Mouse (Mus musculus) thymus, adult 2 months (tissue): Measurements from ENCODE around the gene Dok4. TPM values are rescaled to one million over a fixed set of nuclear protein-coding genes. Genes with fewer than 3 reads are reported as not detected.

Experiments
- DNase-seq: peaks from one replicate; pipeline ENCODE4 v3.0.0; 2021
- H3K27ac ChIP-seq: fragments of 200-500 bp; 2 replicates; pipeline ENCODE4 v1.5.1; 2012; ENCODE audit warnings: low read length, control low read depth; ENCODE audit not compliant: control insufficient read depth, insufficient read depth
- H3K27me3 ChIP-seq: fragments of 200-500 bp; 2 replicates; pipeline ENCODE4 v1.6.1; 2012; ENCODE audit warnings: mild to moderate bottlenecking, low read length, moderate library complexity, mixed read lengths; ENCODE audit not compliant: control insufficient read depth, insufficient read depth
- H3K36me3 ChIP-seq: fragments of 200-500 bp; 2 replicates; pipeline ENCODE4 v1.6.1; 2012; ENCODE audit warnings: mild to moderate bottlenecking, low read length, moderate library complexity; ENCODE audit not compliant: control insufficient read depth, insufficient read depth
- H3K4me1 ChIP-seq: fragments of 200-500 bp; replicated peaks from 2 replicates; pipeline ENCODE4 v1.6.1; 2012; ENCODE audit warnings: low read length; ENCODE audit not compliant: control insufficient read depth, insufficient read depth
- H3K4me3 ChIP-seq: fragments of 200-500 bp; 2 replicates; pipeline ENCODE4 v1.5.1; 2012; ENCODE audit warnings: mild to moderate bottlenecking, low read length, control low read depth, moderate library complexity; ENCODE audit not compliant: control insufficient read depth, insufficient read depth
- CTCF ChIP-seq: fragments of 200-500 bp; IDR thresholded peaks from 2 replicates; pipeline ENCODE4 v1.5.1; 2012; ENCODE audit warnings: mild to moderate bottlenecking, control low read depth, low read length, moderate library complexity, borderline replicate concordance; ENCODE audit not compliant: control insufficient read depth, poor library complexity, insufficient read depth; ENCODE audit errors: extremely low read depth
- POLR2A ChIP-seq: fragments of 200-500 bp; IDR thresholded peaks from 2 replicates; pipeline ENCODE4 v1.6.1; 2012; ENCODE audit warnings: mild to moderate bottlenecking, low read length, control low read depth, moderate library complexity; ENCODE audit not compliant: control insufficient read depth, poor library complexity, insufficient read depth; ENCODE audit errors: extremely low read depth
- WGBS: fragments of 180-500 bp; shearing (Covaris S2); methylation state at CpG from one replicate; pipeline ENCODE4 v1.1.7; 2018; 5-methylcytosine and 5-hydroxymethylcytosine counted together
- polyA plus RNA-seq: library from polyadenylated mRNA; depleted of rRNA; stranded (reverse); fragments of >200 nt; gene quantifications from 2 replicates; pipeline ENCODE4 v1.2.3, GENCODE M21; 2012

Dok4 gene
- polyA plus RNA-seq, 1 experiment, result 4.9 TPM

DNA sequence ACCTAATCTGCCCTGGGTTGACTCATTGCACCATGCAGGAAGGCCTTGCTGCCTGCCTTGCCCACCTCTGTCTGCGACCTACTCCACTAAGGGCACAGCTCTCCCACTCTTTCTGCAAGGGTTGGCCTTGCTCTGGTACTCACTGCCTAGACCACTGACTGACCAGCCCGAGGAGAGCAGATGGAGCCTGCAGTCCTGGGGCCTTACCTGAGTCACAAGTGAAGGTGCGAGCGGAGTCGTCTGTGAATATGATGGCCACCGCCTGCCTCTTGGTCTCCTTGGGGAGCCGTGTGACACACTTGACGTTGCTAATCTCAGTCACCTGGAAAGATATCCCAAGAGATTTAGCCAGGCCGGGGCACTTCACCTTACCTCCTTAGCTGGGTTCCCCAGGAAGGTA is 9.2 kb downstream of the Dok4 start:
- H3K27me3 ChIP-seq, result no peaks in the 10 kb centered on the region; the same call in 1 of the 2 replicates
- peaks cover 11% of the 10 kb centered on the region; the same call in 1 of the 2 replicates for H3K4me1 ChIP-seq
- no peak overlapping the region for H3K27ac ChIP-seq
- 95% methylated on average over 9 of the region's 9 CpGs for WGBS
- H3K4me3 ChIP-seq, result no peak overlapping the region
- peaks cover 16% of the 10 kb centered on the region for H3K36me3 ChIP-seq
- TF ChIP-seq POLR2A, result no peak
- TF ChIP-seq CTCF, result no peak
- no peak for DNase-seq

DNA sequence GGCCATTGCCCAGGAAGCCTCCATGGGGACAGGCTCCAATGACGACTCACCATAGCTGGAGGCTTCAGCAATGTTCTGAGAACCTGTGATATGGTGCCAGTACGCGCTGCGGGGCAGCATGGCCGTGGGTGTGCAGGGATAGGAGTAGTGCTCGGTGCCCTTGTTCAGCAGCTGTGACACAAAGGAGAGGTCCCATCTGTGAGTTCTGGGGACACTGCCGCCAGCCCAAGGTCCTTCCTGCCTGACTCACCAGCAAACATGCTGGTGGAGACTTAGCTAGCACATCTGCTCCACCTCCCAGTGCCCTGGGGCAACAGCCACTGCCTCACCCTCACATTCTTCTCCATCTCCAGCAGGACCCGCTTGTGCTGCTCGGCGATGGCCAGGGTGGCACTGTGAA is 10.8 kb downstream of the Dok4 start:
- no peak for TF ChIP-seq CTCF
- TF ChIP-seq POLR2A, result no peak
- no peaks in the 10 kb centered on the region; the same call in 1 of the 2 replicates for H3K27me3 ChIP-seq
- H3K36me3 ChIP-seq, result peaks cover 19% of the 10 kb centered on the region
- no peaks in the 10 kb centered on the region for H3K4me1 ChIP-seq
- no peak overlapping the region for H3K4me3 ChIP-seq
- WGBS, result 91% methylated on average over 10 of the region's 10 CpGs
- DNase-seq, result no peak
- no peak overlapping the region for H3K27ac ChIP-seq

DNA sequence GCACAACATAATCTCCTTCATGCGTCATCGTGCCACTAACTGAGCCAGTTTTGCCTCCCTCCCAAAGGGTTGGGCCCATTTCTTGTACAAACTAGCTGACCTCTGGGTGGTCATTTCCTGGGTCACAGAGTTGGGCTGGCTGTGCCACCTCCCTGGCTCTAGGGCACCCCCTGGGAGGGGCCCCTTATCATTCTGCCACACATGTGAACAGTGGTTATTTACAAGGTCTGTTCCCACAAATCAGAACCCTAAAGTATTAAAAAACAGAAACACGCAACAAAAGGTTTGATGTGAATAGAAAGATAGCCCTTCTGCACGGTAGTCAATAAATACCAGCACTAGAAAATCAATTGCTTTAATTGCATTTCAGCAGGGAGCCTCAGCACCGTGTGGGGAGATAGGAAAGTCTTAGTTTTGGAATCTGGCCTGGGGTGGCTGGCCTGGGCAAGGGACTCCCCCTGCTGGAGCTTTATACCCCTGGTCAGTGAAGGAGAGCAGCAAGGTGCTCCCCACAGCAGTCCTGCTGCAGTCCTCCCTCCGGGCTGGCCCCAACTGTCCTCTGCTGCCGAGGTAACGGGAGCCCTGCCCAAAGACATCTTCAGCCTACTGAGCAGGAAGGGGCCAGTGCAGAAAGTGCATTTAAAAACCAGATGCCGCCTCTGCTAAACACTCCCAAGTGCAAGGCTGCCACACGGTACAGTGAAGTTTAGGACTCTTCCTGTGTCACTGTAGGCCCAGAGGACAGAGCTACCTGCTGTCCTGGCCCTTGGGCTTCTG is 12.0 kb downstream of the Dok4 start:
- Histone ChIP-seq H3K27ac (no peak overlapping the region), H3K36me3 (peaks cover 19% of the 10 kb centered on the region)
- TF ChIP-seq POLR2A (no peak), CTCF (no peak)

DNA sequence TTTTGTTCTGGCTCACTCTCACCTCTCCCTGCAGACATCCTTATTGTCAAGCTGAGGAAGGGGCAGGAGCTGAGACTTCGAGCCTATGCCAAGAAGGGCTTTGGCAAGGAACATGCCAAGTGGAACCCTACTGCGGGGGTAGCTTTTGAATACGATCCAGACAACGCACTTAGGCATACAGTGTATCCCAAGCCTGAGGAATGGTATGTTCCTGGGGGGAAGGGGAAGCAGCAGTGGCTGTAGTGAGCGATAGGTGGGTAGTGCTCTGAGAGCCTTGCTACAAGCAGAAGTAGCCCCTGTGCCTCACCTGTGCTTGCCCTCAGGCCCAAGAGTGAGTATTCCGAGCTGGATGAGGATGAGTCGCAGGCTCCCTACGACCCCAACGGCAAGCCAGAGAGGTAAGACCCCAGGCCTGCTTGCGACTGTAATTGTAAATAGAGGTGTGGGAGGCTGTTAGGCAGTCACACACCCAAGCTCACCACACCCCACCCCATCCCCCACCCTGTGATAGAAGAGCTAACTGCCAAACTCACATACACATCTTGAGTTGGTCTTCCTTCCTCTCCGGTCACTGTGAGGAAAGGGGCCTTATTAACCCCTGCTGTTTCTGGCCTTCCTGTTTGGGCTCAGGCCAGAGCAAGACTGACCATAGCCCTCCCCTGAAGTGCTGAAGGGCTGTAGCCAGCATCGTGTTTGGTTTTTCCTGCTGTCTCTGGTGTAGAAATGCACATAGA is 13.5 kb downstream of the Dok4 start:
- TF ChIP-seq POLR2A (no peak), CTCF (no peak)
- Histone ChIP-seq H3K4me1 (no peaks in the 10 kb centered on the region), H3K27me3 (no peaks in the 10 kb centered on the region), H3K4me3 (no peak overlapping the region), H3K36me3 (peaks cover 19% of the 10 kb centered on the region), H3K27ac (no peak overlapping the region)
- DNase-seq, result no peak
- 97% methylated on average over 12 of the region's 12 CpGs for WGBS

More for the DNA sequence above, 12.0 kb downstream of the Dok4 start:
- 91% methylated on average over 10 of the region's 10 CpGs for WGBS
- no peak for DNase-seq
- Histone ChIP-seq H3K27me3 (no peaks in the 10 kb centered on the region), H3K4me1 (no peaks in the 10 kb centered on the region), H3K4me3 (no peak overlapping the region)

DNA sequence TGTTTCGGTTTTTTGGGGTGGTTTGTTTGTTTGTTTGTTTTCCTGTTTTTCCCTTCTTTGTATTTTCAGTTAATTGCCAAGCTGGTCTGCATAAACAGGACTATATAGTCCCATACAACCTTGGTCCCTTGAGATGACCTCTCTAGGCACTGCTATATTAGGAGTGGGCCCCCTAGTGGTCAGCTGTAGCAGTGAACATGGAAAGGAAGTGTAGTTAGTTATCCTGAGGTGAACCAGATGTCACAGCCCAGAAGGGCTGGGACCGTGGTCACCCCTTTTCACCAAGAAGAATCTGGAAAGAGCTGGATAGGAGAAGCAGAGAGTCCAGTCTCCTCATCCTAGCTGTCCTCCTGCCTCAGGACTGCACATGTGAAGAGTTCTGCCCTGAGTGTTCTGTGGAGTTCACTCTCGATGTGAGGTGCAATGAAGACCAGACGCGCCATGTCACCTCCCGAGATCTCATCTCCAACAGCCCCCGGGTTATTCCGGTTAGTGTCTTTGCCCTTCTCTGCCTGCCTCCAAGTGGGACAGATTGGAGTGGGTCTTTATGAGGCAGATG is 14.7 kb downstream of the Dok4 start:
- Histone ChIP-seq H3K4me1 (no peaks in the 10 kb centered on the region), H3K36me3 (peaks cover 19% of the 10 kb centered on the region), H3K27ac (no peak overlapping the region), H3K27me3 (no peaks in the 10 kb centered on the region), H3K4me3 (no peak overlapping the region)
- no peak for TF ChIP-seq CTCF
- no peak for TF ChIP-seq POLR2A
- 79% methylated on average over 8 of the region's 8 CpGs for whole genome bisulfite sequencing
- peak; percentile 71 for DNase-seq

DNA sequence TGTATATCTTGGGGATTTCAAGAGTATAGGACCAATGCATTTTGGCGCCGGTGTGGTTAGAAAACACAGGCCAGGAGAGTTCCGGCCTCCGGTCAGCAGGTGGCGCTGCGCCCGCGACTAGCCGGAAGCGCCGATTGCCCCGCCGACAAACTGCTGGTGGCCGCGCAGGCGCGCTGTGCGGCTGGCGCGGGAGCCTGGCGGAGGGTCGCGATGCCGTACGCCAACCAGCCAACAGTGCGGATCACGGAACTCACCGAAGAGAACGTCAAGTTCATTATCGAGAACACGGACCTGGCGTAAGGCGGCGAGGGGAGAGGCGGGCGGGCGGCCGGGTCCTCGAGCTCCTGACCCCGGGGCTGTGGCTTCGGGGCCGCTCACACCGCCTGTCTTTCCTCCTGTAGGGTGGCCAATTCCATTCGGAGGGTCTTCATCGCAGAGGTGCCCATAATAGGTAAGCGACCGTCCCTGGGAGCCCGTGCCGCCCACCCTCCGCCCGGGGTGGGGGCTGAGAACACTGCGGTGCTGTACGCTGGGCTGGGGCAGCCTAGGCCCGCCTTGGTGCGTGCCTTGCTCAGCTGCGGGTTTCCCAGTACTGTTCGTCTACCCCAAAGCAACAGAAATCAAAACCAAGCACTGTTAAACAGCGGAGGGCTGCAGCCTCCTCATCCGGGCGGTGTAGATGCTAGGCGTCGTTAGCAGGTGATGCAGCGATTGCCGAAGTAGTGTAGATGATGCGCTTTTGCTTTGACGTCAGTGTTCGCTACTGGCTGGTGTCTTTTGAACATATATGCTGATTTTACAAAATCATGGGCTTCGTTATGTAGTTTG is 18.6 kb downstream of the Dok4 start, which contains the start of gene Polr2c:
Gene Polr2c, plus strand, starts transcription at position 105 of the 828 bp plus-strand sequence.
- under 1% methylated on average over 68 of the region's 68 CpGs for WGBS

More for the DNA sequence above, 18.6 kb downstream of the Dok4 start, which contains the start of gene Polr2c:
- H3K27ac ChIP-seq, result no peak within 1 kb of the TSS
- H3K4me1 ChIP-seq, result no peaks in the 10 kb centered on the region
- DNase-seq, result peak; percentile 93
- peak within 1 kb of the TSS; percentile 71 for H3K4me3 ChIP-seq
- no peaks in the 10 kb centered on the region for H3K27me3 ChIP-seq
- peaks cover 12% of the 10 kb centered on the region for H3K36me3 ChIP-seq
- TF ChIP-seq CTCF (peak; percentile 95), POLR2A (peak; percentile 42; the same call in 1 of the 2 replicates)
